Mouse (Mus musculus) brain, embryonic 14.5 days (tissue): ENCODE results near the gene Melk.

Experiments
- CTCF ChIP-seq: fragments of 200-500 bp; IDR thresholded peaks from 2 replicates; pipeline ENCODE4 v1.5.1; 2012; ENCODE audit warnings: inconsistent platforms, mild to moderate bottlenecking, moderate library complexity, borderline replicate concordance; ENCODE audit not compliant: insufficient read depth, insufficient read length; ENCODE audit errors: extremely low read depth
- POLR2A ChIP-seq: fragments of 200-500 bp; IDR thresholded peaks from 2 replicates; pipeline ENCODE4 v1.6.1; 2012; ENCODE audit warnings: mild to moderate bottlenecking, inconsistent platforms, borderline replicate concordance; ENCODE audit not compliant: poor library complexity, insufficient read depth, insufficient read length, severe bottlenecking; ENCODE audit errors: extremely low read depth

DNA sequence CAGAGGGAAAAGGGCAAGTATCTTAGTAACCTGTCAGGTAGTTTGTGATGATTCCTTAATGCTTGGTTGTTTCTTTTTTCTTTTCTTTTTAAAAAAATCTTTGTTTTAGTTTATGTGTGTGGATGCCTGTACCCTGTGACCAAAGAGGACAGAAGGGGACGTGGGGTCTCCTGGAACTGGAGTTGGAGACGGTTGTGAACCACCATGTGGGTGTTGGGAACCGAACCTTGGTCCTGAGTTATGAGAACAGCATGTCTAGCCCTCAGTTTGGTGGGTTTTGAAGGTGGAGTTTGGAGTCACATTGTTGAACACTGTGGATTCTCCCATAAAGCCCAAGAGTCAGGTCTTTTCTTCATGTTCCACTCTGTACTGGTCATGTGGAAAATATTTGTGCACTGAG is 26.0 kb downstream of the Melk start:
- TF ChIP-seq CTCF (no peak), POLR2A (no peak)
